Mouse (Mus musculus) G1E (cell line): ENCODE data around the gene Cyp2u1. TPM values are rescaled to one million over a fixed set of nuclear protein-coding genes. Genes with fewer than 3 reads are reported as not detected.

Experiments
- ATAC-seq: 2 replicates; pipeline ENCODE4 v1.8.0; 2016; ENCODE audit warnings: mild to moderate bottlenecking; ENCODE audit not compliant: insufficient number of reproducible peaks, poor library complexity, low FRiP score, severe bottlenecking; ENCODE audit errors: extremely low read depth
- DNase-seq: peaks from one replicate; pipeline ENCODE4 v3.0.0; 2012; ENCODE audit warnings: low spot score
- H3K27me3 ChIP-seq: 2 replicates; pipeline ENCODE4 v1.6.1; 2012; ENCODE audit warnings: mild to moderate bottlenecking, low read length, inconsistent platforms; ENCODE audit not compliant: insufficient read depth
- H3K36me3 ChIP-seq: replicated peaks from 2 replicates; pipeline ENCODE3; 2012; ENCODE audit warnings: mild to moderate bottlenecking, inconsistent platforms
- H3K4me1 ChIP-seq: 2 replicates; pipeline ENCODE4 v1.6.1; 2012; ENCODE audit warnings: low read depth, low read length, inconsistent platforms, mixed read lengths; ENCODE audit not compliant: insufficient read depth
- H3K4me3 ChIP-seq: 2 replicates; pipeline ENCODE4 v1.5.1; 2012; ENCODE audit warnings: low read depth, mild to moderate bottlenecking, inconsistent platforms, low read length, moderate library complexity, mixed read lengths
- H3K9me3 ChIP-seq: replicated peaks from 2 replicates; pipeline ENCODE4 v1.6.1; 2012; ENCODE audit warnings: inconsistent platforms
- CTCF ChIP-seq: IDR thresholded peaks from 2 replicates; pipeline ENCODE4 v1.5.1; 2012; ENCODE audit warnings: low read depth, low read length, inconsistent platforms, mixed read lengths
- GATA1 ChIP-seq: IDR thresholded peaks from 2 replicates; pipeline ENCODE4 v1.6.1; 2012; ENCODE audit warnings: borderline replicate concordance, low read length, inconsistent platforms, mixed read lengths
- GATA2 ChIP-seq: IDR thresholded peaks from 2 replicates; pipeline ENCODE4 v1.6.1; 2012; ENCODE audit warnings: low read depth, low read length, inconsistent platforms, borderline replicate concordance
- POLR2AphosphoS5 ChIP-seq: IDR thresholded peaks from 2 replicates; pipeline ENCODE4 v1.6.1; 2012; ENCODE audit warnings: low read depth, low read length, inconsistent platforms; ENCODE audit not compliant: insufficient replicate concordance
- TAL1 ChIP-seq: conservative IDR thresholded peaks from 2 replicates; pipeline ENCODE4 v1.6.1; 2012; ENCODE audit warnings: low read depth, low read length, inconsistent platforms, mixed read lengths
- polyA plus RNA-seq: library from polyadenylated mRNA; stranded (reverse); fragments of >175 nt; gene quantifications from 2 replicates; pipeline ENCODE4 v1.2.3, GENCODE M21; 2012
- total RNA-seq, 2 experiments: library from RNA; stranded (forward) in 1 of 2; stranded (reverse) in 1 of 2; fragments of 200-1000 nt in 1 of 2; fragments of >200 nt in 1 of 2; fragmentation: Nextera tagmentation in 1 of 2; gene quantifications; 2 replicates each; pipeline ENCODE4 v1.2.3; 2014 to 2017

Cyp2u1 gene
- total and polyA plus RNA-seq, 3 experiments, result 0.05 TPM; not detected in 2

GRCm38 (mm10) chr3:131254991-131255390 lies 48.0 kb downstream of the Cyp2u1 start:
- no peak for TF ChIP-seq GATA2
- no peak for TF ChIP-seq POLR2AphosphoS5
- TF ChIP-seq GATA1, result no peak
- TF ChIP-seq TAL1, result no peak
- TF ChIP-seq CTCF, result no peak
- H3K27me3 ChIP-seq, result no peaks in the 10 kb centered on the region
- H3K36me3 ChIP-seq, result peaks cover 87% of the 10 kb centered on the region
- no peak overlapping the region for H3K4me3 ChIP-seq
- ATAC-seq (no peak), DNase-seq (no peak)
- peaks cover 13% of the 10 kb centered on the region; the same call in 1 of the 2 replicates for H3K4me1 ChIP-seq
- no peaks in the 10 kb centered on the region for H3K9me3 ChIP-seq

DNA sequence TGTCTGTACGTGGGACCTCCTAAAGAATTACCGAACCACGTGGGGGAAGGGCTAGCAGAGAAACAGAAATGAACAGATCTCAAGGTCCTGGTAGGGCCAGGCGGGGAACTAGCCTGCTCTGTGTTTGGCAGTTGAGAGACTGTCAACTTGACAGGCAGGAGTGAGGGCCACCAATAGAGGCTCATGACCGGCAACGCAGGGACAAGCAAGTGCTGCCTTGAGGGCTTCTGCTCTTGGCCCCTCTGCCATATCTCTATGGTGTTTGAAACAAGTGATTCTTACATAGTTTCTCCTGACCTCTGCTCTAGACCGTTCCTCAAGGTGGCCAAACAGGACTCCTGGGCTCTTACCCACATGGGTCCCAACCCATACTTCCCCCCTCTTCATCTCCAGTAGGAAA lies 51.4 kb downstream of the Cyp2u1 start:
- no peak for DNase-seq
- Histone ChIP-seq H3K4me3 (no peak overlapping the region), H3K9me3 (no peaks in the 10 kb centered on the region), H3K27me3 (no peaks in the 10 kb centered on the region), H3K36me3 (peaks cover 93% of the 10 kb centered on the region), H3K4me1 (peaks cover 16% of the 10 kb centered on the region)
- no peak for TF ChIP-seq TAL1
- no peak for TF ChIP-seq GATA2
- TF ChIP-seq CTCF, result no peak
- no peak for TF ChIP-seq POLR2AphosphoS5
- no peak for TF ChIP-seq GATA1
- no peak for ATAC-seq

- Histone ChIP-seq H3K9me3 (no peaks in the 10 kb centered on the region), H3K4me3 (no peak overlapping the region), H3K4me1 (peaks cover 19% of the 10 kb centered on the region), H3K27me3 (no peaks in the 10 kb centered on the region), H3K36me3 (peaks cover 93% of the 10 kb centered on the region)
- DNase-seq (no peak), ATAC-seq (no peak)
- TF ChIP-seq CTCF, result no peak
- TF ChIP-seq GATA1, result no peak
- no peak for TF ChIP-seq TAL1
- no peak for TF ChIP-seq GATA2
- TF ChIP-seq POLR2AphosphoS5, result no peak
Measured at GRCm38 (mm10) chr3:131250978-131251377, 52.0 kb downstream of the Cyp2u1 start.

DNA sequence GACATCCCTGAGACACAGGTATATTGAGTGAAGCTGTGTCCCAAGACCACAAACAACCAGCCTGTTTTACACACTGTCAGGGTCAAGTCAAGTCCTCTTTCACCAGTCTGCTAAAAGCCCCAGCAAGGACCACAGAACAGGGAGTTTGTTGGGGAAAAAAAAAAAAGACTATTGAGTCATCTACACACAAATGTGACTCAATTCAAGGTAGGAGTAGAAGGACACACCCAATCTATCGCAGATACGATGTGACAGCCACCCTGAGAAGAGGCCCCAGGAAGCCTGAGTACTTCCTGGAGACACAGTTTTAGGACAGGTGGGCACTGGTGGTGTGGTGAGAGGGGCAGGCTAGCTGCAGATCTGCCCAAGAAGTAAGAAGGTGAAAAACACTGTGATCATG lies 52.7 kb downstream of the Cyp2u1 start:
- H3K36me3 ChIP-seq, result peaks cover 94% of the 10 kb centered on the region
- no peak for DNase-seq
- no peak for ATAC-seq
- no peak overlapping the region for H3K4me3 ChIP-seq
- H3K27me3 ChIP-seq, result no peaks in the 10 kb centered on the region
- H3K4me1 ChIP-seq, result peaks cover 14% of the 10 kb centered on the region
- TF ChIP-seq CTCF (no peak), GATA1 (no peak), POLR2AphosphoS5 (no peak), GATA2 (no peak), TAL1 (no peak)
- no peaks in the 10 kb centered on the region for H3K9me3 ChIP-seq

GRCm38 (mm10) chr3:131248444-131248843 lies 54.6 kb downstream of the Cyp2u1 start:
- Histone ChIP-seq H3K4me3 (no peak overlapping the region), H3K9me3 (no peaks in the 10 kb centered on the region), H3K36me3 (peaks cover 93% of the 10 kb centered on the region), H3K27me3 (no peaks in the 10 kb centered on the region), H3K4me1 (peaks cover 14% of the 10 kb centered on the region)
- ATAC-seq (no peak), DNase-seq (no peak)
- TF ChIP-seq POLR2AphosphoS5 (no peak), CTCF (no peak), GATA1 (no peak), GATA2 (no peak), TAL1 (no peak)

- TF ChIP-seq CTCF (no peak), GATA1 (no peak), POLR2AphosphoS5 (no peak), TAL1 (no peak), GATA2 (no peak)
- DNase-seq (no peak), ATAC-seq (no peak)
- Histone ChIP-seq H3K4me1 (peaks cover 14% of the 10 kb centered on the region), H3K36me3 (peaks cover 96% of the 10 kb centered on the region), H3K9me3 (no peaks in the 10 kb centered on the region), H3K27me3 (no peaks in the 10 kb centered on the region), H3K4me3 (no peak overlapping the region)
Measured at GRCm38 (mm10) chr3:131247851-131248250, 55.2 kb downstream of the Cyp2u1 start.

GRCm38 (mm10) chr3:131247447-131247846 lies 55.6 kb downstream of the Cyp2u1 start:
- no peak for DNase-seq
- no peaks in the 10 kb centered on the region for H3K27me3 ChIP-seq
- TF ChIP-seq TAL1, result no peak
- TF ChIP-seq GATA2, result no peak
- TF ChIP-seq POLR2AphosphoS5, result no peak
- no peak for TF ChIP-seq GATA1
- no peak for TF ChIP-seq CTCF
- peaks cover 96% of the 10 kb centered on the region for H3K36me3 ChIP-seq
- H3K4me1 ChIP-seq, result peaks cover 14% of the 10 kb centered on the region
- no peak for ATAC-seq
- H3K9me3 ChIP-seq, result no peaks in the 10 kb centered on the region
- no peak overlapping the region for H3K4me3 ChIP-seq
